Mouse (Mus musculus) forebrain, embryonic 10.5 days (tissue): ENCODE results near the gene Iffo2. TPM values are rescaled to one million over a fixed set of nuclear protein-coding genes. Genes with fewer than 3 reads are reported as not detected.
A peak's percentile ranks its signal among the peaks of the same experiment; 100 is the strongest.
"Not testable (repeated sequence)": the region's sequence is repeated elsewhere in the genome, so short reads cannot be mapped to it uniquely, and the experiment has no call there.

Experiments
- DNase-seq: peaks from one replicate; pipeline ENCODE4 v3.0.0-alpha.2; 2017; ENCODE audit warnings: low spot score; ENCODE audit errors: extremely low spot score
- H3K27ac ChIP-seq: fragments of 300-500 bp; sonication (generic); 2 replicates; pipeline ENCODE4 v1.5.1; 2016; ENCODE audit warnings: mild to moderate bottlenecking
- H3K27me3 ChIP-seq: fragments of 300-500 bp; sonication (generic); 2 replicates; pipeline ENCODE4 v1.6.1; 2016; ENCODE audit warnings: mild to moderate bottlenecking; ENCODE audit not compliant: poor library complexity, severe bottlenecking
- H3K36me3 ChIP-seq: fragments of 300-500 bp; sonication (generic); replicated peaks from 2 replicates; pipeline ENCODE4 v1.6.1; 2016; ENCODE audit warnings: mild to moderate bottlenecking, moderate library complexity
- H3K4me1 ChIP-seq: fragments of 300-500 bp; sonication (generic); 2 replicates; pipeline ENCODE4 v1.6.1; 2016
- H3K4me3 ChIP-seq: fragments of 300-500 bp; sonication (generic); 2 replicates; pipeline ENCODE4 v1.5.1; 2016; ENCODE audit warnings: mild to moderate bottlenecking, moderate library complexity
- H3K9me3 ChIP-seq: fragments of 300-500 bp; sonication (generic); 2 replicates; pipeline ENCODE4 v1.6.1; 2016; ENCODE audit warnings: mild to moderate bottlenecking, moderate library complexity
- WGBS: fragments of 180-500 bp; shearing (Covaris S2); methylation state at CpG from one replicate; pipeline ENCODE4 v1.1.7; 2016; 5-methylcytosine and 5-hydroxymethylcytosine counted together
- polyA plus RNA-seq: library from polyadenylated mRNA; unstranded; fragments of >200 nt; fragmentation: Nextera tagmentation; extraction: Ambion mirVana; gene quantifications from 2 replicates; pipeline ENCODE4 v1.2.1, GENCODE M21; 2016

Iffo2 gene
- 2.3 and 3.0 TPM in 2 replicates for polyA plus RNA-seq

- not testable (repeated sequence) for H3K4me3 ChIP-seq, H3K36me3 ChIP-seq, DNase-seq, H3K27ac ChIP-seq, H3K27me3 ChIP-seq, H3K9me3 ChIP-seq
- WGBS = 87% methylated on average over 5 of the region's 5 CpGs
- H3K4me1 ChIP-seq = peaks cover 17% of the 10 kb centered on the region
Measured at GRCm38 (mm10) chr4:139530248-139530647, at the start of gene Iffo2. Gene Iffo2, plus strand, starts transcription at chr4:139530548.

DNA sequence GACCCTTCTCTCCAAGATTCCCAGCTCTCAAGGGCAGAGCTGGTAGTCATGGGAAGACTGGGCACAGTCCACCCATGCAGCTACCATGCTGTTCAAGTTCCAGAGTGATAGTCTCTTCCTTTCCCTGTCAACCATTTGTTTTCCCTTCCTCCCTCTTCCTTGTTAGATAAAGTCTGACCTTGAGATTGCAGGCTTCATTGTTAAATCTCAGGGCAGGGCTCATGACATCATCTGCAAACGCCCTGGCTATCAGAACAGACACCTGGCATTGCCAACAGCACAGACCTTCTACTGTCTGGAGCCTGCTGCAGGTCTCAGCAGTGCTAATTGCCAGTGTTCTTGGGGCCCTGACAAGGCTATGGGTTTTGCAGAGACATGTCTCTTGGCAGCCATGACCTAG, 48.9 kb upstream of the Iffo2 start:
- H3K4me3 ChIP-seq = no peak overlapping the region
- WGBS = 93% methylated on average over 1 of the region's 1 CpGs
- no peak overlapping the region for H3K27ac ChIP-seq
- peaks cover 99% of the 10 kb centered on the region for H3K36me3 ChIP-seq
- H3K9me3 ChIP-seq = no peaks in the 10 kb centered on the region
- H3K27me3 ChIP-seq = no peaks in the 10 kb centered on the region
- H3K4me1 ChIP-seq = peaks cover under 1% of the 10 kb centered on the region; the same call in 1 of the 2 replicates
- DNase-seq = no peak

GRCm38 (mm10) chr4:139483461-139484105, 46.8 kb upstream of the Iffo2 start:
- 90% methylated on average over 8 of the region's 8 CpGs for WGBS
- H3K27me3 ChIP-seq = no peaks in the 10 kb centered on the region
- H3K36me3 ChIP-seq = peaks cover 99% of the 10 kb centered on the region
- no peak for DNase-seq
- H3K9me3 ChIP-seq = no peaks in the 10 kb centered on the region
- H3K4me1 ChIP-seq = peaks cover 11% of the 10 kb centered on the region
- no peak overlapping the region for H3K27ac ChIP-seq
- no peak overlapping the region for H3K4me3 ChIP-seq

DNA sequence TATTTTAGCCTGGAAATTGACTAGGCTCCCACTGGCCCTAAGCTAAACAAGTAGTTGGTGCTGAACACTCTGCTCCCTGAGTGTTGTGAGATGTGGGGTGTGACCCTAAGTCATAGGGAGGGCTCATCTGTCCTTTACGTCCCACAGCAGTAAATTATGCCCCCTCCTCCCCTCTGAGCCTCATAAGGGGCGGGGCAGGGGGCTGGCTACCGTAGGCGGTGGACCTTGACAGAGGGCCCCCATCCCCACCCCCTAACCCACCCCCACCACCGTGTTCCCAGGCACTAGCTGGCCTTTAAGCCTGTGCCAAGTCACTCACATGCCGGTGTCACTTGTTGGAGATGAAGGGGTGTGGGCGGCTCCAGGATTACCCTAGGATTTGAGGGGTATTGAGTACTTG, 45.9 kb upstream of the Iffo2 start:
- 92% methylated on average over 7 of the region's 7 CpGs for WGBS
- DNase-seq = no peak
- peaks cover 99% of the 10 kb centered on the region for H3K36me3 ChIP-seq
- H3K9me3 ChIP-seq = no peaks in the 10 kb centered on the region
- H3K27me3 ChIP-seq = no peaks in the 10 kb centered on the region
- H3K4me3 ChIP-seq = no peak overlapping the region
- peaks cover 11% of the 10 kb centered on the region for H3K4me1 ChIP-seq
- H3K27ac ChIP-seq = no peak overlapping the region

GRCm38 (mm10) chr4:139487085-139487484, 43.3 kb upstream of the Iffo2 start:
- no peaks in the 10 kb centered on the region for H3K9me3 ChIP-seq
- H3K27me3 ChIP-seq = no peaks in the 10 kb centered on the region
- H3K4me3 ChIP-seq = no peak overlapping the region
- peaks cover 99% of the 10 kb centered on the region for H3K36me3 ChIP-seq
- WGBS = 59% methylated on average over 10 of the region's 10 CpGs
- H3K4me1 ChIP-seq = peaks cover 11% of the 10 kb centered on the region
- peak overlapping the region; percentile 60 for H3K27ac ChIP-seq
- no peak for DNase-seq

- 93% methylated on average over 5 of the region's 5 CpGs for WGBS
- H3K27ac ChIP-seq = no peak overlapping the region
- no peak for DNase-seq
- H3K36me3 ChIP-seq = peaks cover 91% of the 10 kb centered on the region
- no peaks in the 10 kb centered on the region for H3K9me3 ChIP-seq
- H3K27me3 ChIP-seq = no peaks in the 10 kb centered on the region
- H3K4me1 ChIP-seq = peaks cover 11% of the 10 kb centered on the region
- H3K4me3 ChIP-seq = no peak overlapping the region
Measured at GRCm38 (mm10) chr4:139488325-139488724, 42.0 kb upstream of the Iffo2 start.

DNA sequence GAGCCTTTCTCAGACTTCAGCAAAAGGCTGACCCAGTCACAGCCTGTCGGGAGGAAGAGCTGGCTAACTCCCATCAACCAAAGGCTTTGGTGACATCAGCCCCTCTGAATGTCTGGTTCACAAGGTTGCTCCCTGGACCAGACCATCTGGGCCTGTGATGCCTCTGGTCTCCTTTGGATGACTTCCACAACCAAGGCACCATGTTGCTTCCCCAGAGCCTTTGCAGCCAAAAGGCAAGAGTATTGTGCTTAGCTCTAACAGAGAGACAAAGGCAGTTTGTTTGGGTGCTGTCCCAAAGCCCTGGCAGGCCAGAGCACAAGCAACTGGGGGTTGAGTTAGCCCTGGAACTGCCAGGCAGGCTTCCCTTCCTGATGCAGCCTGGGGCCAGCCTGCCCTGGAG, 40.4 kb upstream of the Iffo2 start:
- H3K4me1 ChIP-seq = peaks cover 11% of the 10 kb centered on the region
- no peaks in the 10 kb centered on the region for H3K9me3 ChIP-seq
- H3K36me3 ChIP-seq = peaks cover 75% of the 10 kb centered on the region
- no peak overlapping the region for H3K27ac ChIP-seq
- no peak for DNase-seq
- no peaks in the 10 kb centered on the region for H3K27me3 ChIP-seq
- 77% methylated on average over 1 of the region's 1 CpGs for WGBS
- H3K4me3 ChIP-seq = no peak overlapping the region

DNA sequence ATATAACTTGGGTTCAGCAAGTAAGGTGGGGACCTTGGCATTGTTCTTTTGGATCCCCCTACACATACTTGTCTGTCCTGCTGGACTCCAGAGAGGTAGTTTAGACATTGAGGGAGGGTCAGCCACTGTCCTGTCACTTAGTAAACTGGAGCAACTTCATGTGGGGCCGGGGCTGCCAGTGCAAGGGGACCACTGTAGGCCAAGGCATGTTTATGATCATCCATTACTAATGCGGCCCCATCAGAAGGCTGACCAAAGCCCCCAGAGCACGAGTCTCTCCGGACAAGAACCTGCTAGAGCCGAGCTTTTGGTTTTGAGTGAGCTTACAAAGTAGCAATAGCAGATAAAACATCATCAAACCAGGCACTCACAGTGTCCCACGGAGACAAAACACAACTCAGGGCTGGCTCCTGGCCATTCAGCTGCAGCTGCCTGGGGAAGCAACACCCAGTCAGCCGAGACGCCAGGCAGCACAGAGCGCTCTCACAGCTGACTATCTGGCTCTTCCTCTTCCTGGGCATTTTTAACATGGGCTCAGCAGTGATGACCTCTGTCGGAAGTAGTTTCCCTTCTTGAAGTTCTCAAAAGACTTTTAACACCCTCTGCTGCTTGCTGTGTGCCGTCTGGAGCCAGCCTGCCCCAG, 39.8 kb upstream of the Iffo2 start:
- Histone ChIP-seq H3K36me3 (peaks cover 69% of the 10 kb centered on the region), H3K9me3 (no peaks in the 10 kb centered on the region), H3K27me3 (no peaks in the 10 kb centered on the region), H3K27ac (no peak overlapping the region), H3K4me1 (peaks cover 11% of the 10 kb centered on the region), H3K4me3 (no peak overlapping the region)
- WGBS = 90% methylated on average over 11 of the region's 11 CpGs
- DNase-seq = no peak

DNA sequence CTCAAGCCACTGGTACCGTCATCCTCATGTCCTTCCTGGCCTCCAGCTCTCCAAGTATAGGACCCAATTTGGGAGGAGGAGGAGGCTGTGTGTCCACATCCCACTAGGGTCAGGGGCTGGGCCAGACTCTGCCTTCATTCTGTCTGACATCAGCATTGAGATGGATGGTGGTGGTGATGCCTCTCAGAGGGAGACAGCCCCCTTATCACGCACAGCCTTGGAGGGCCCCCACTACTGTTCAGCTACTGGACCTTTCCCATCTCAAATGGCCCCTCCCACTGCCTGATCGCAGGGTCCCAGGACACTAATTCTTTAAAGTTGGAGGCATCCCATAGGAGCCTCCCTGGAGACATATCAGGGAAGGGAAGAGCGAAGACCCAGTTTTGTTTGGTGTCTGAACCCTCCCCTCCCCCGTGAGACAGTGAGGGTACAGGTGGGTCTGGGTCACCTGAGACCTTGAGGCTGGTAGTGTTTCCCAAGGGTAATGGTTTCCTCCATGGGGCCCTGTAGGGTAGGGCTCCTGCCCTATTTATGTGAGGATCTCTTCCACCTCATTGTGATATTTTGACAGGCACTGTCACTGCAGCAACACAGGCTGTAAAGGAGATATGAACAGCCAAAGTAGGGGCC, 38.7 kb upstream of the Iffo2 start:
- no peak overlapping the region for H3K27ac ChIP-seq
- H3K36me3 ChIP-seq = peaks cover 58% of the 10 kb centered on the region
- WGBS = 92% methylated on average over 5 of the region's 5 CpGs
- H3K9me3 ChIP-seq = no peaks in the 10 kb centered on the region
- no peaks in the 10 kb centered on the region for H3K27me3 ChIP-seq
- no peak for DNase-seq
- H3K4me3 ChIP-seq = no peak overlapping the region
- peaks cover 8% of the 10 kb centered on the region for H3K4me1 ChIP-seq

DNA sequence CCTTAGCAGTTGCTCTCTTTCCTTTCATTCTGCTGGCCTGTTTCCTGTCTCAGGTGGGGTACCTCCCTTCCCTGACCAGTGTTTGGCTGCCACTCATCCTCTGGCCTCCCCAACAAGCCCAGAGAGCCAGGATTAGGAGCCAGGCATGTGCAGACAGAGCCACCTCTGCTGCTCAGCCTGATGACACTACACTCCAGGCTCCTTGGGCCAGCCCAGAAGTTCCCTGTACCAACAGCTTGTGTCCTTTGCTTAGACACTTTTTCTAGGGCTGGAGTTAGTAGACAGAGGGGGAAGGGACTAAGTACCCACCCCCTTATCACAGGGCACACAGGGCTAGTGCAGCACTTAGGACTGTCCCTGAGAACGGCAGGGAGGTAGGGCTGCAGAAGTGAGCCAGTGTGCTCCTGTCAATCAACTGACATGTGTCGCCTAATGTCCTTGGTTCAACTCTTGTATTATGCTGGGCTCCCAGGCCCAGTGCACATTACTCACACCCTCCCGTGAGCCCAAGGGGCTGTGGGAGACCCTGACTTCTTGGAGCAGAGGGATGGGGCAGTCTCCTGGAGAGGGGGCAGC, 38.0 kb upstream of the Iffo2 start:
- H3K9me3 ChIP-seq = no peaks in the 10 kb centered on the region

DNA sequence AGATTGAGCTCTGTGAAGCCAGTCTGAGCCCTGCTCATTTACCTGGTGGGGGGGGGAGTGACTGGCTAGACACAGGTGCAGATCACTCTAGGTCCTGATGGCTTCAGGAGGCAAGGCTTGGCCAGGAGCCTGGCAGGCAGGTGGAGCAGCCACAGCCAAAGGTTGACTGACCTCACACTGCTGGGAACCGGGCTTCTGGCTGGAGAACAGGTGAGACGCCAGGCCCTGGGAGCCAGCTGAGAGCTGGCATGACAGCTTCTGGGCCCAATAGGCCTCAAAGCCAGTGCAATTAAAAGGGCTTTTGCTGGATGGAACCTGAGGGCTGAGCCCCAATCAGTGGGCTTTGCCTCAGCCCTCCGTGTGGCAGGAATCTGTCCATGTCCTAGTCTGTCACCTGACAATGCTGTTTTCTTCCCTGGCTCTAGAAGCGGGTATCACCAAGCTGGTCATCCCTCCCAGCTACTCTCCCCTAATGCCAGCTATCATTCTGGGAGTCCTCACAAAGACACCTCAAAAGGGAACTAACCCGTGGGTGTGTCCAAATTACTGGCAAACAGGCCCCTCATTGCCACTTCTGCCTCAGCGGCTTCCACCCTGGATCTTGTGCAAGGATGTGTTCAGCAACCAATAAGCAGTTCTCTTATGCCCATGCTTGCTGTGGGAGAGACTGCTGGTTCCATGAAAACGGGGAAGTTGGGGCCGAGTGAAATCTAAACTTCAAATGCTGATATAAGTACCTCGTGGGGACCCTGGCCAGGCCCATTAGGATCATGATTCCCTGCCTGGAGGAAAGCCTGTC, 36.9 kb upstream of the Iffo2 start:
- no peak for DNase-seq
- WGBS = 79% methylated on average over 9 of the region's 9 CpGs
- Histone ChIP-seq H3K27me3 (no peaks in the 10 kb centered on the region), H3K4me3 (no peak overlapping the region), H3K36me3 (peaks cover 41% of the 10 kb centered on the region), H3K9me3 (no peaks in the 10 kb centered on the region), H3K27ac (0 out of 2 replicates have a peak overlapping the region, but pooled peaks have one; percentile 30), H3K4me1 (peaks cover 9% of the 10 kb centered on the region)

More for the DNA sequence above, 38.0 kb upstream of the Iffo2 start:
- WGBS = 76% methylated on average over 3 of the region's 3 CpGs
- Histone ChIP-seq H3K27me3 (no peaks in the 10 kb centered on the region), H3K36me3 (peaks cover 52% of the 10 kb centered on the region), H3K4me1 (peaks cover under 1% of the 10 kb centered on the region), H3K27ac (no peak overlapping the region; the same call in 1 of the 2 replicates), H3K4me3 (no peak overlapping the region)
- DNase-seq = no peak

DNA sequence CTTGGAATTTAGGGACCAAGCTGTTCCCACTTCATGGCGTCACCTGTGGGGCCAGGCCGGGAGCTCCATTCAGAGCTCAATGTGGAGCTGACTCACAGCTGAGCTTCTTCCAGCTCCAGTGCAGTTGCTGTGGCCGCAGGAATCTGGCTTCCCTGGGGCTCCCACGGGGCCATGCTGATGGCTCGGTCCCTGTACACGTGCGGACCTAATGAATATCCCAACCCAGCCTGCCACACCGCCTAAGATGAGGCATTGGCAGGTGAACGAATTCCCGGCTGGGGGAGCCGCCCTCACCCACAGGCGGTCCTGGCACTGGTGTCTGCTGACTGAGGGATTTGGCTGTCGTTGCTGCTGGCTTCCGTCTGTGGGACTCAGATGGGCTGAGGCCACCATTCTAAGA, 29.5 kb upstream of the Iffo2 start:
- WGBS = 84% methylated on average over 14 of the region's 14 CpGs
- Histone ChIP-seq H3K9me3 (peaks cover 5% of the 10 kb centered on the region), H3K36me3 (no peaks in the 10 kb centered on the region), H3K4me3 (no peak overlapping the region), H3K27me3 (no peaks in the 10 kb centered on the region), H3K27ac (peak overlapping the region; percentile 1; the same call in 1 of the 2 replicates), H3K4me1 (peaks cover 9% of the 10 kb centered on the region)
- no peak for DNase-seq
